Mouse (Mus musculus) cerebellum, adult 9-11 months (tissue): ENCODE measurements at regions not wholly inside any gene's neighbourhood (a gene's known extent, or its start where the extent isn't known, plus 50 kb on each side); places are given as distances from the start of the nearest gene placed in this dataset.

Source experiments
- DNase-seq: peaks from one replicate; pipeline ENCODE4 v3.0.0; 2022

- peak; percentile 64 for DNase-seq
These were observed 64.7 kb upstream of the Dlg1 start for GRCm38 (mm10) chr16:31598409-31598988.

GRCm38 (mm10) chr16:31598989-31599421 lies 64.2 kb upstream of the Dlg1 start:
- DNase-seq, result no peak

GRCm38 (mm10) chr16:31601278-31601677 lies 62.0 kb upstream of the Dlg1 start:
- DNase-seq, result no peak

DNA sequence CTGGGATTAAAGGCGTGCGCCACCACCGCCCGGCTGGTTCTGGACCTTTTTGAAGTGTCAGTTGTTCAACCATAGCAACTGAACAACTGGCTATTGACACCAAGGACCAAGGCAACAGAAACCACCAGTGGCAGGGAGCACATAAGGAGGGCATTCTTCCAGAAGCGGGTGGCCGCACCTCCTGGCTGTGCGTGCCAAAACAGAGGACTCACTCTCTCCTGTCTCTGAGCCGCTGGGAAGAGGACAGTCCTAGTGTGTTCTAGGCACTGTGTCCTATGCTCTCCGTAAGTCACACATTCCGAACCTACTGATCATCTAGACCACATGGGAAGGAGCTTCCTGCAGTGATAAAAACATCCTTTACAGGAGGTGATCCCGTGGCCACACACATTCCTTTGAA lies 60.1 kb upstream of the Dlg1 start:
- DNase-seq, result no peak

GRCm38 (mm10) chr16:31606389-31607177 lies 56.7 kb upstream of the Dlg1 start:
- DNase-seq, result peak; percentile 16

GRCm38 (mm10) chr16:31608964-31609363 lies 54.3 kb upstream of the Dlg1 start:
- no peak for DNase-seq

DNA sequence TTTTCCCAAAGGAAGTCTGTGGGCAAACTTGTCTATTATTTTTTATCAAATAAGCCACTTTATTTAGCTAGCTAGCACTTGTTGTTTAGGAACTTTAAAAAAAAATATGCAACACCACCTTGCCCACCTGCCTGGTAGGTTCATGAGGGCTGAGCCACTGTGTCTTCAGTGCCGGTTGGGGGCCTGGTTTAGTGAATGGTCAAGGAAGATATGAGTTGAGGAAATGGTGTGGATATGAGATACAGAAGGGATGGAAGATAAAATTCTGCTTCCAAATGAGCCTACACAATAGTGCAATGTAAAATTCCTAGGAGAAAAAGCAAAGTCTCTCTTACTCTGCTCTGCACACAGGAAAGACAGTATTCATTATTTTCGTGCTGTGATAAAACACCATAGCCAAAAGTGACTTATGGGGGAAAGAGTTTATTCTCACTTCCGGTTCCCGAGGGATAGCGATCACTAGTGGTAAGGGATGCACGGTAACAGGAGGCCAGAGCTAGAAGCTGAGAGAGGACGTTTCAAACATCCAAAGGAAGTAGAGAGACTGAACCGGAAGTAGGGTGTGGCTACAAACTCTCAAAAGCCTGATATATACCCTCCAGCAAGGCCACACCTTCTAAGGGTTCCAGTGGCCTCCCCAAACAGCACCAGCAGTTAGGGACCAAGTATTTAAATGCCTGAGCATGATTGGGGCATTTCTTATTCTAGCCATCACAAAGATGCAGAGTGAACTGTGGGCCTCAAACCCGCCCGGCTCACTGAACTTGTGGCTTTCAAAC lies 53.7 kb upstream of the Dlg1 start:
- DNase-seq, result no peak
